Mouse (Mus musculus): ENCODE results near the gene Ndufa3.

DNA sequence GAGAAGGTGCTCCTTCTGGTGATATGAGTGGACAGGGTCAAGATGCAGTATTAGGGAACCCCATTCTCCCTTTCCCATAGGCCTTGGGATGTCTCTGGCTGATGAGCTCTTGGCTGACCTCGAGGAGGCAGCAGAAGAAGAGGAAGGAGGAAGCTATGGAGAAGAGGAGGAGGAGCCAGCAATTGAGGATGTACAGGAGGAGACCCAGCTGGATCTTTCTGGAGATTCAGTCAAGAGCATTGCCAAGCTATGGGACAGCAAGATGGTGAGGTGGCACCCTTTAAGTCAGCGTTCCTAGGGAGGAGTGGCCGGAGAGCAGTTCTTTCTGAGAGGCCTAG lies 13.3 kb downstream of the Ndufa3 start:
- TF ChIP-seq MAX (IDR thresholded peaks at IDR 0.05; ENCODE audit: low read length) (no peak), EP300 (IDR thresholded peaks at IDR 0.05; ENCODE audit: low read length) (no peak), ZC3H11A (IDR thresholded peaks at IDR 0.05; ENCODE audit: low read depth, low read length) (no peak), CTCF (conservative IDR thresholded peaks at IDR 0.05 in 1 of 2, IDR thresholded peaks at IDR 0.05 in 1 of 2; ENCODE audit: low read depth in 2 of 2, low read length in 2 of 2) (no peak)

All from CH12.LX (cell line).